Mouse (Mus musculus) myocyte (in vitro differentiated cells): Measurements from ENCODE around the gene Thap7.

Experiments used
- MYOG ChIP-seq, 3 experiments: IDR thresholded peaks; one replicate each; pipeline ENCODE4 v1.6.1; 2011; ENCODE audit warnings: control low read depth in 2 of 3, low read depth in 2 of 3, mild to moderate bottlenecking in 2 of 3; ENCODE audit not compliant: insufficient read length in 2 of 3, control insufficient read depth in 1 of 3, insufficient read depth in 1 of 3
- POLR2A ChIP-seq: IDR thresholded peaks from one replicate; pipeline ENCODE4 v1.6.1; 2011; ENCODE audit warnings: low read depth, mild to moderate bottlenecking, control low read depth, moderate library complexity; ENCODE audit not compliant: insufficient read length
- REST ChIP-seq: IDR thresholded peaks from one replicate; pipeline ENCODE4 v1.6.1; 2011; ENCODE audit warnings: mild to moderate bottlenecking, control low read depth, moderate library complexity; ENCODE audit not compliant: insufficient read depth, insufficient read length
- TCF12 ChIP-seq: IDR thresholded peaks from one replicate; pipeline ENCODE4 v1.6.1; 2011; ENCODE audit warnings: mild to moderate bottlenecking, control low read depth; ENCODE audit not compliant: poor library complexity, insufficient read depth, severe bottlenecking

GRCm38 (mm10) chr16:17558811-17559210, 27.9 kb upstream of the Thap7 start:
- TF ChIP-seq POLR2A (no peak), TCF12 (no peak), REST (no peak), MYOG (IDR thresholded peaks at IDR 0.05; ENCODE audit: control insufficient read depth in 1 of 3, insufficient read depth in 1 of 3, insufficient read length in 2 of 3, low read depth in 2 of 3) (no peak)
